Mouse (Mus musculus): ENCODE results near the gene Scaper. TPM values are rescaled to one million over a fixed set of nuclear protein-coding genes. Genes with fewer than 3 reads are reported as not detected.

The Scaper gene
- 6.6 and 7.2 TPM in 2 replicates for total RNA-seq (2012; rRNA removed)

DNA sequence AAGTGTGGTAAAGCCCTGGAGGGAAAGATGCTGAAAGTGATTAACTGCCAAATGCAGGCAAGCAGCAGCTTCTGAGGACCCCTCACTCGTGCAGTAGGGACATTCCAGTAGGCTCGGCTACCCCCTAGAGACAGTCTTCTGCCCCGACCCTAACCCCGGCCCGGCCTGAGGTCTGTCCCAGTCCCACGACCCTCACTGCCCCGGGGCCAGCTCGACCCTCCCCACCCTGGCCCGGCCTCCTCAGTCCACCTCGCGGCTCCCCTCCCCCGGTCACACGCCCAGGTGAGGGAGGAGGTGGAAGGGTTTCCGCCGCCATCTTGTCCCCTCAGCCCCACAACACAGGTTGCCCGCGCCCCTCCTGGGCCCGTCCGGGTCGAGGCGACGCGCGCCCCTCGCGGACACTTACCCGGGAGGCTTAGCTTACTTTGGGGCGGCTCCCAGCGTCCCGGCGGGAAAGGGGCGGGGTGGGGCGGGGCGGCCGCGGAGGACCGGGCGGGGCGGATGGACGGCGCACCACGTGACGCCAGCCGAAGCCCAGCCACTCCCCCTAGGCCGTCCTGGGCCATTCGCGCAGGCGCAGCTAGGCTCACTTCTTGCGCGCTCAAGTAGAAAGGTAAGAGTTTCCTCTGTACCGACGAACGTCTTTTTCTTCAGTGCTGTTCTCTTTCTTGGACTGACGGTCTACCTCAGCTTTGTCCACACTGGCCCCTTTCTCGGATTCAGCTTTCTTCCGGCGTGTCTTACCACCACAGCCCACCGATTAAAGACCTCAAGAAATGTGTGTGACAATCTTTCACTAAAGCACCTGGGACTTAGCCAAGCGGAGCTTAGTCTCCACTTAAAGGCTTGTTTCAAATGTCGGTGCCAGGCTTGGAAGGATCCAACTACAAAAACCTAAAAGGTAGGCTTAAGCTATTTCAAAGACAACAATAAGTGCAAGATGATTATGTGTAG lies at the start of gene Scaper:
Gene Scaper (minus strand): TSS at position 456 of the 954 bp plus-strand sequence.
- in situ Hi-C loops (cut with MboI; ENCODE audit: low sequenced_read_pairs in 2 of 2, unreplicated experiment in 2 of 2): no loop called here
- H3K4me1 ChIP-seq (ENCODE audit: control insufficient read depth in 2 of 2, insufficient read depth in 2 of 2, low read length in 2 of 2, poor library complexity in 1 of 2): peaks cover 3 to 4% of the 10 kb centered on the region in 2 experiments; a peak in 1 of 4 replicates
- TF ChIP-seq HCFC1 (IDR thresholded peaks at IDR 0.05; ENCODE audit: borderline replicate concordance, insufficient read depth, low read length): 0 out of 2 replicates have a peak, but pooled peaks have one; percentile 18
- TF ChIP-seq CHD2 (IDR thresholded peaks at IDR 0.05; ENCODE audit: low read depth, low read length): no peak
- no peak for TF ChIP-seq MAFK (IDR thresholded peaks at IDR 0.05; ENCODE audit: insufficient read depth, low read depth, low read length)
- TF ChIP-seq ZC3H11A (IDR thresholded peaks at IDR 0.05; ENCODE audit: borderline replicate concordance, low read depth, low read length): peak; percentile 26; the same call in 1 of the 2 replicates
- TF ChIP-seq ZNF384 (IDR thresholded peaks at IDR 0.05; ENCODE audit: low read depth, low read length): peak; percentile 2; the same call in 1 of the 2 replicates
- H3K36me3 ChIP-seq (ENCODE audit: control insufficient read depth, insufficient read depth, low read length, poor library complexity, severe bottlenecking): no peaks in the 10 kb centered on the region; the same call in 1 of the 2 replicates
- peak within 1 kb of the TSS; percentile 74 for H3K27ac ChIP-seq (ENCODE audit: insufficient read depth, low read depth, low read length, poor library complexity, severe bottlenecking)
- DNase-seq (ENCODE audit: low read depth, low spot score): peak; percentile 78
- peak within 1 kb of the TSS; percentile 97 for H3K9ac ChIP-seq (ENCODE audit: insufficient read depth, low read depth, low read length, poor library complexity, severe bottlenecking)
- no peaks in the 10 kb centered on the region for H3K9me3 ChIP-seq (ENCODE audit: control insufficient read depth, insufficient read depth, low read depth, low read length)
- H3K4me3 ChIP-seq (ENCODE audit: insufficient read depth in 1 of 2, low read depth in 1 of 2, low read length in 2 of 2, poor library complexity in 1 of 2, severe bottlenecking in 1 of 2): peak within 1 kb of the TSS; percentile 85 to 88

DNA sequence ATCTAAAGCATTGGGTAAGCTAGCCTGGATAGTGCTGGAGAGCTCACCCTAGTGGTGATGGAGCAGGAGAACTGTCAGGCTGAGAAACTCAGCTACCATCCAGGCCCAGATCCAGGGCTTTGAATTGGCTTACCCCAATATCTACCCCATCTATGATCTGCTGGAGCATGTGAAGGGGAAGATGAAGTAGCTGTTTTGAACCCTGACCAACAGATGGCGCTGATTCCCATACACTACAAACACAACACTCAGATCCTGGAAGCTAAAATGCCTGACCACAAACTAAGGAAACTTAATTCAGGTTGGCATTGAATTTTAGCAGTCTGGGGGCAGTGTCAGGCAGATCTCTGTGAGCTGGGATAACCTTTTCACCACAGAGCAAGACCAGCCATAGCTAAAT lies 8.9 kb upstream of the Scaper start:
- no peak overlapping the region for H3K27ac ChIP-seq (ENCODE audit: insufficient read depth, low read depth, low read length, poor library complexity, severe bottlenecking)
- in situ Hi-C loops (cut with MboI; ENCODE audit: low sequenced_read_pairs in 2 of 2, unreplicated experiment in 2 of 2): no loop called here
- no peaks in the 10 kb centered on the region for H3K9me3 ChIP-seq (ENCODE audit: control insufficient read depth, insufficient read depth, low read depth, low read length)
- H3K36me3 ChIP-seq (ENCODE audit: control insufficient read depth, insufficient read depth, low read length, poor library complexity, severe bottlenecking): no peaks in the 10 kb centered on the region
- DNase-seq (ENCODE audit: low read depth, low spot score): peak; percentile 70
- no peak overlapping the region for H3K4me3 ChIP-seq (ENCODE audit: insufficient read depth in 1 of 2, low read depth in 1 of 2, low read length in 2 of 2, poor library complexity in 1 of 2, severe bottlenecking in 1 of 2)
- no peak for TF ChIP-seq MAFK (IDR thresholded peaks at IDR 0.05; ENCODE audit: insufficient read depth, low read depth, low read length)
- TF ChIP-seq ZNF384 (IDR thresholded peaks at IDR 0.05; ENCODE audit: low read depth, low read length): no peak
- TF ChIP-seq ZC3H11A (IDR thresholded peaks at IDR 0.05; ENCODE audit: borderline replicate concordance, low read depth, low read length): peak; percentile 8; the same call in 1 of the 2 replicates
- TF ChIP-seq HCFC1 (IDR thresholded peaks at IDR 0.05; ENCODE audit: borderline replicate concordance, insufficient read depth, low read length): no peak
- TF ChIP-seq CHD2 (IDR thresholded peaks at IDR 0.05; ENCODE audit: low read depth, low read length): no peak
- H3K4me1 ChIP-seq (ENCODE audit: control insufficient read depth in 2 of 2, insufficient read depth in 2 of 2, low read length in 2 of 2, poor library complexity in 1 of 2): no peaks in the 10 kb centered on the region
- no peak overlapping the region for H3K9ac ChIP-seq (ENCODE audit: insufficient read depth, low read depth, low read length, poor library complexity, severe bottlenecking)

DNA sequence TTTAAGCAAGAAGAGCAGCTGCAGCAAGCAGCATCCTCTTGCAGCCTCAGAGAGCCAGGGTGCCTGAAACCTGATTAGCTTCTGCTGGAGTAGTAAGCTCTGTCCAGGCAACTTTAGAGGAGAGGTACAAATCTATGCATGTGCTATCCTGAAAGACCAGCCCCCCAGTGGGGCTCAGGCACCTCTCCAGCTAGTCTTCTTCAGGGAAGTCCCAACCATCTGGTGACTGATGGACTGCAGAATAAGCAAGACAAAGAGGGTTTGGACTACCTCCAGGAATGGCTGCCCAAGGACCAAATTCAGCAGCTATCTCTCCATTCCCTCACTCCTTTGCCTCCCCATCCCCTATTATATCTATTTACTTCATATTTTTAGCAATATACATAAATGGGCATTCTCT lies 3.4 kb upstream of the Scaper start:
- DNase-seq (ENCODE audit: low read depth, low spot score): no peak
- Histone ChIP-seq H3K4me1 (ENCODE audit: control insufficient read depth in 2 of 2, insufficient read depth in 2 of 2, low read length in 2 of 2, poor library complexity in 1 of 2) (peaks cover 3 to 4% of the 10 kb centered on the region in 2 experiments; a peak in 1 of 4 replicates), H3K9ac (ENCODE audit: insufficient read depth, low read depth, low read length, poor library complexity, severe bottlenecking) (no peak overlapping the region), H3K4me3 (ENCODE audit: insufficient read depth in 1 of 2, low read depth in 1 of 2, low read length in 2 of 2, poor library complexity in 1 of 2, severe bottlenecking in 1 of 2) (no peak overlapping the region), H3K36me3 (ENCODE audit: control insufficient read depth, insufficient read depth, low read length, poor library complexity, severe bottlenecking) (no peaks in the 10 kb centered on the region; the same call in 1 of the 2 replicates), H3K9me3 (ENCODE audit: control insufficient read depth, insufficient read depth, low read depth, low read length) (no peaks in the 10 kb centered on the region), H3K27ac (ENCODE audit: insufficient read depth, low read depth, low read length, poor library complexity, severe bottlenecking) (no peak overlapping the region)
- in situ Hi-C loops (cut with MboI; ENCODE audit: low sequenced_read_pairs in 2 of 2, unreplicated experiment in 2 of 2): no loop called here
- no peak for TF ChIP-seq CHD2 (IDR thresholded peaks at IDR 0.05; ENCODE audit: low read depth, low read length)
- no peak for TF ChIP-seq ZNF384 (IDR thresholded peaks at IDR 0.05; ENCODE audit: low read depth, low read length)
- TF ChIP-seq ZC3H11A (IDR thresholded peaks at IDR 0.05; ENCODE audit: borderline replicate concordance, low read depth, low read length): no peak
- TF ChIP-seq HCFC1 (IDR thresholded peaks at IDR 0.05; ENCODE audit: borderline replicate concordance, insufficient read depth, low read length): no peak
- no peak for TF ChIP-seq MAFK (IDR thresholded peaks at IDR 0.05; ENCODE audit: insufficient read depth, low read depth, low read length)

DNA sequence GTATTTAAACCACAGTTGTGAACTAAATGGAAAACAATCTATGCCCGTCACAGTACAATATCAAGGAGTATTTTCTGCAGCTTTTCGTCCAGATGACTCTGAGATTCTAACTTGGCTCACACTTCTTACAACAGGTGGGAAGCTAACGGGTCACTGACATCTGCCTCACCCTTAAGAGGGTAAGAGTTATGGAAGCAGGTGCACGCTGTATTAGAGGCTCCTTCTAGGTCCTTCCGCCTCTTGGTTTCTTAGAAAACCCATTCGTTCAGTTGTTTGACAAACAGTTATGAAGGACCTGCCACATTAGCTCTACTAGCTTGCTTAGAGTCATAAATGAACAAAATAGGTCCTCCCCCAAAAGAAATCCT lies 683 bp upstream of the Scaper start:
- Histone ChIP-seq H3K9me3 (ENCODE audit: control insufficient read depth, insufficient read depth, low read depth, low read length) (no peaks in the 10 kb centered on the region), H3K9ac (ENCODE audit: insufficient read depth, low read depth, low read length, poor library complexity, severe bottlenecking) (peak overlapping the region; percentile 97; the same call in 1 of the 2 replicates), H3K27ac (ENCODE audit: insufficient read depth, low read depth, low read length, poor library complexity, severe bottlenecking) (no peak overlapping the region), H3K4me3 (ENCODE audit: insufficient read depth in 1 of 2, low read depth in 1 of 2, low read length in 2 of 2, poor library complexity in 1 of 2, severe bottlenecking in 1 of 2) (peak overlapping the region; percentile 85 to 88), H3K4me1 (ENCODE audit: control insufficient read depth in 2 of 2, insufficient read depth in 2 of 2, low read length in 2 of 2, poor library complexity in 1 of 2) (peaks cover 3 to 4% of the 10 kb centered on the region in 2 experiments; a peak in 1 of 4 replicates), H3K36me3 (ENCODE audit: control insufficient read depth, insufficient read depth, low read length, poor library complexity, severe bottlenecking) (no peaks in the 10 kb centered on the region; the same call in 1 of the 2 replicates)
- in situ Hi-C loops (cut with MboI; ENCODE audit: low sequenced_read_pairs in 2 of 2, unreplicated experiment in 2 of 2): no loop called here
- DNase-seq (ENCODE audit: low read depth, low spot score): no peak
- TF ChIP-seq HCFC1 (IDR thresholded peaks at IDR 0.05; ENCODE audit: borderline replicate concordance, insufficient read depth, low read length): no peak
- no peak for TF ChIP-seq ZC3H11A (IDR thresholded peaks at IDR 0.05; ENCODE audit: borderline replicate concordance, low read depth, low read length)
- TF ChIP-seq CHD2 (IDR thresholded peaks at IDR 0.05; ENCODE audit: low read depth, low read length): no peak
- no peak for TF ChIP-seq ZNF384 (IDR thresholded peaks at IDR 0.05; ENCODE audit: low read depth, low read length)
- no peak for TF ChIP-seq MAFK (IDR thresholded peaks at IDR 0.05; ENCODE audit: insufficient read depth, low read depth, low read length)
